Mouse (Mus musculus) hindbrain, embryonic 13.5 days (tissue): ENCODE data around the gene Krt12. TPM values are rescaled to one million over a fixed set of nuclear protein-coding genes. Genes with fewer than 3 reads are reported as not detected.

Experiments used
- polyA plus RNA-seq: library from polyadenylated mRNA; unstranded; fragments of >200 nt; fragmentation: Nextera tagmentation; extraction: Ambion mirVana; gene quantifications from 2 replicates; pipeline ENCODE4 v1.2.1, GENCODE M21; 2015

Gene Krt12
- polyA plus RNA-seq, 1 experiment from 2014 or later = not detected

Other genes starting within 250 kb of the Krt12 start
- 344 and 354 TPM in 2 replicates for gene Smarce1, start 191.2 kb downstream of the Krt12 start, polyA plus RNA-seq
- gene Krt222, start 178.2 kb downstream of the Krt12 start, polyA plus RNA-seq = 3.9 and 4.1 TPM in 2 replicates
- 0.09 TPM in 1 of 2 replicates, not detected in the other for gene Krt24, start 137.0 kb downstream of the Krt12 start, polyA plus RNA-seq
- gene Krt25, start 99.3 kb downstream of the Krt12 start, polyA plus RNA-seq = 0.19 and 0.35 TPM in 2 replicates
- 0.13 and 0.21 TPM in 2 replicates for gene Krt26, start 84.3 kb downstream of the Krt12 start, polyA plus RNA-seq
- gene Krt27, start 71.2 kb downstream of the Krt12 start, polyA plus RNA-seq = not detected in 2 replicates
- gene Krt28, start 47.4 kb downstream of the Krt12 start, polyA plus RNA-seq = 0.43 and 0.47 TPM in 2 replicates
- gene Krt10, start 32.9 kb downstream of the Krt12 start, polyA plus RNA-seq = 32.7 and 41.6 TPM in 2 replicates
- 0.17 and 0.22 TPM in 2 replicates for gene Krt20, start 15.9 kb upstream of the Krt12 start, polyA plus RNA-seq
- gene Krt23, start 70.9 kb upstream of the Krt12 start, polyA plus RNA-seq = 0.10 and 0.17 TPM in 2 replicates
- not detected in 2 replicates for gene Krt39, start 99.1 kb upstream of the Krt12 start, polyA plus RNA-seq
- gene Krt40, start 120.9 kb upstream of the Krt12 start, polyA plus RNA-seq = not detected in 2 replicates
- not detected in 2 replicates for gene Krtap3-3, start 128.6 kb upstream of the Krt12 start, polyA plus RNA-seq
- not detected in 2 replicates for gene Krtap3-2, start 134.6 kb upstream of the Krt12 start, polyA plus RNA-seq
- gene Gm11939, start 137.2 kb upstream of the Krt12 start, polyA plus RNA-seq = not detected in 2 replicates
- gene Krtap3-1, start 144.4 kb upstream of the Krt12 start, polyA plus RNA-seq = not detected in 2 replicates
- not detected in 2 replicates for gene Krtap1-5, start 158.8 kb upstream of the Krt12 start, polyA plus RNA-seq
- gene Krtap1-4, start 161.4 kb upstream of the Krt12 start, polyA plus RNA-seq = not detected in 2 replicates
- gene Krtap1-3, start 169.1 kb upstream of the Krt12 start, polyA plus RNA-seq = not detected in 2 replicates
- gene Krtap9-3, start 175.8 kb upstream of the Krt12 start, polyA plus RNA-seq = not detected in 2 replicates
- not detected in 2 replicates for gene Gm11938, start 181.0 kb upstream of the Krt12 start, polyA plus RNA-seq
- gene Gm11937, start 187.9 kb upstream of the Krt12 start, polyA plus RNA-seq = not detected in 2 replicates
- not detected in 2 replicates for gene Krtap2-4, start 192.6 kb upstream of the Krt12 start, polyA plus RNA-seq
- not detected in 2 replicates for gene Gm11562, start 198.2 kb upstream of the Krt12 start, polyA plus RNA-seq
- gene Krtap4-1, start 206.0 kb upstream of the Krt12 start, polyA plus RNA-seq = not detected in 2 replicates
- not detected in 2 replicates for gene Krtap4-2, start 212.8 kb upstream of the Krt12 start, polyA plus RNA-seq
- gene Krtap4-7, start 221.8 kb upstream of the Krt12 start, polyA plus RNA-seq = not detected in 2 replicates
- not detected in 2 replicates for gene Gm11555, start 228.0 kb upstream of the Krt12 start, polyA plus RNA-seq
- gene Gm11563, start 236.7 kb upstream of the Krt12 start, polyA plus RNA-seq = not detected in 2 replicates
- not detected in 2 replicates for gene Krtap4-6, start 243.7 kb upstream of the Krt12 start, polyA plus RNA-seq